Mouse (Mus musculus): ENCODE results near the gene Gm44503.
A peak's percentile ranks its signal among the peaks of the same experiment; 100 is the strongest.

Gm44503 gene

GRCm38 (mm10) chr9:72958521-72959450, at the start of gene Gm44503, which contains the start of gene Dyx1c1:
Gene Gm44503, plus strand, starts transcription at chr9:72958852.
Gene Dyx1c1, plus strand, starts transcription at chr9:72958785.
- DNase-seq = peak; percentile 51

- DNase-seq = no peak
Measured at GRCm38 (mm10) chr9:72911381-72911780, 47.3 kb upstream of the Gm44503 start.

GRCm38 (mm10) chr9:72913551-72913950, 45.1 kb upstream of the Gm44503 start:
- no peak for DNase-seq

GRCm38 (mm10) chr9:72915728-72916127, 42.9 kb upstream of the Gm44503 start:
- no peak for DNase-seq

GRCm38 (mm10) chr9:72923068-72923467, 35.6 kb upstream of the Gm44503 start:
- no peak for DNase-seq

- peak; percentile 25 for DNase-seq
Measured at GRCm38 (mm10) chr9:72925021-72925934, 33.4 kb upstream of the Gm44503 start, which contains the start of gene Pygo1. Gene Pygo1, plus strand, starts transcription at chr9:72925645.

GRCm38 (mm10) chr9:72925935-72926258, 32.8 kb upstream of the Gm44503 start:
- no peak for DNase-seq

GRCm38 (mm10) chr9:72931166-72931790, 27.4 kb upstream of the Gm44503 start:
- DNase-seq = no peak

GRCm38 (mm10) chr9:72935309-72935708, 23.3 kb upstream of the Gm44503 start:
- DNase-seq = no peak

- DNase-seq = no peak
Measured at GRCm38 (mm10) chr9:72936301-72936700, 22.4 kb upstream of the Gm44503 start.

- no peak for DNase-seq
Measured at GRCm38 (mm10) chr9:72943424-72943823, 15.2 kb upstream of the Gm44503 start.

GRCm38 (mm10) chr9:72944286-72944685, 14.4 kb upstream of the Gm44503 start:
- DNase-seq = no peak

GRCm38 (mm10) chr9:72947010-72947409, 11.6 kb upstream of the Gm44503 start:
- DNase-seq = no peak

- no peak for DNase-seq
Measured at GRCm38 (mm10) chr9:72949572-72949971, 9.1 kb upstream of the Gm44503 start.

- no peak for DNase-seq
Measured at GRCm38 (mm10) chr9:72954746-72955145, 3.9 kb upstream of the Gm44503 start.

GRCm38 (mm10) chr9:72955546-72955945, 3.1 kb upstream of the Gm44503 start:
- DNase-seq = peak; percentile 21

GRCm38 (mm10) chr9:72961346-72961745, 2.7 kb downstream of the Gm44503 start:
- DNase-seq = no peak

- DNase-seq = no peak
Measured at GRCm38 (mm10) chr9:72961959-72962358, 3.3 kb downstream of the Gm44503 start.

- peak; percentile 54 for DNase-seq
Measured at GRCm38 (mm10) chr9:72968349-72969061, 9.9 kb downstream of the Gm44503 start.

GRCm38 (mm10) chr9:72969874-72970273, 11.2 kb downstream of the Gm44503 start:
- DNase-seq = no peak

GRCm38 (mm10) chr9:72972435-72972834, 13.8 kb downstream of the Gm44503 start:
- no peak for DNase-seq

- no peak for DNase-seq
Measured at GRCm38 (mm10) chr9:72972984-72973383, 14.3 kb downstream of the Gm44503 start.
